Mouse (Mus musculus) embryonic facial prominence, embryonic 14.5 days (tissue): ENCODE results near the gene Syp. TPM values are rescaled to one million over a fixed set of nuclear protein-coding genes. Genes with fewer than 3 reads are reported as not detected.

Experiments
- ATAC-seq: fragments of 200-750 bp; cut with Nextera tagmentation; 2 replicates; pipeline ENCODE4 v1.8.0; 2017; ENCODE audit warnings: low read depth, moderate number of reproducible peaks, moderate TSS enrichment
- DNase-seq: peaks from one replicate; pipeline ENCODE4 v3.0.0-alpha.2; 2015; ENCODE audit warnings: low spot score
- H3K27ac ChIP-seq: fragments of 300-500 bp; sonication (generic); replicated peaks from 2 replicates; pipeline ENCODE4 v1.5.1; 2014; ENCODE audit warnings: low read depth, mild to moderate bottlenecking, low read length, moderate library complexity
- H3K27me3 ChIP-seq: fragments of 300-500 bp; sonication (generic); replicated peaks from 2 replicates; pipeline ENCODE4 v1.6.1; 2014; ENCODE audit warnings: low read length; ENCODE audit not compliant: control insufficient read depth, insufficient read depth
- H3K36me3 ChIP-seq: fragments of 300-500 bp; sonication (generic); 2 replicates; pipeline ENCODE4 v1.6.1; 2014; ENCODE audit warnings: low read length, mixed read lengths; ENCODE audit not compliant: control insufficient read depth, insufficient read depth
- H3K4me1 ChIP-seq: fragments of 300-500 bp; sonication (generic); 2 replicates; pipeline ENCODE4 v1.6.1; 2014; ENCODE audit warnings: antibody characterized with exemption, low read length; ENCODE audit not compliant: control insufficient read depth, insufficient read depth
- H3K4me2 ChIP-seq: fragments of 300-500 bp; sonication (generic); 2 replicates; pipeline ENCODE4 v1.6.1; 2014; ENCODE audit warnings: low read depth, mild to moderate bottlenecking, low read length, moderate library complexity, mixed read lengths
- H3K4me3 ChIP-seq: fragments of 300-500 bp; sonication (generic); 2 replicates; pipeline ENCODE4 v1.5.1; 2014; ENCODE audit warnings: low read depth, mild to moderate bottlenecking, low read length
- H3K9ac ChIP-seq: fragments of 300-500 bp; sonication (generic); 2 replicates; pipeline ENCODE4 v1.6.1; 2014; ENCODE audit warnings: low read depth, mild to moderate bottlenecking, low read length, moderate library complexity, mixed read lengths
- H3K9me3 ChIP-seq: fragments of 300-500 bp; sonication (generic); 2 replicates; pipeline ENCODE4 v1.6.1; 2016; ENCODE audit warnings: low read length; ENCODE audit not compliant: control insufficient read depth
- WGBS: fragments of 180-500 bp; shearing (Covaris S2); extraction: QIAGEN DNeasy Blood & Tissue Kit; methylation state at CpG from one replicate; pipeline ENCODE4 v1.1.7; 2014; 5-methylcytosine and 5-hydroxymethylcytosine counted together
- polyA plus RNA-seq: library from polyadenylated mRNA; unstranded; fragments of >200 nt; fragmentation: Nextera tagmentation; extraction: Ambion mirVana; gene quantifications from 2 replicates; pipeline ENCODE4 v1.2.1, GENCODE M21; 2014

Syp gene
- polyA plus RNA-seq, 1 experiment from 2014 or later, result 4.7 TPM

DNA sequence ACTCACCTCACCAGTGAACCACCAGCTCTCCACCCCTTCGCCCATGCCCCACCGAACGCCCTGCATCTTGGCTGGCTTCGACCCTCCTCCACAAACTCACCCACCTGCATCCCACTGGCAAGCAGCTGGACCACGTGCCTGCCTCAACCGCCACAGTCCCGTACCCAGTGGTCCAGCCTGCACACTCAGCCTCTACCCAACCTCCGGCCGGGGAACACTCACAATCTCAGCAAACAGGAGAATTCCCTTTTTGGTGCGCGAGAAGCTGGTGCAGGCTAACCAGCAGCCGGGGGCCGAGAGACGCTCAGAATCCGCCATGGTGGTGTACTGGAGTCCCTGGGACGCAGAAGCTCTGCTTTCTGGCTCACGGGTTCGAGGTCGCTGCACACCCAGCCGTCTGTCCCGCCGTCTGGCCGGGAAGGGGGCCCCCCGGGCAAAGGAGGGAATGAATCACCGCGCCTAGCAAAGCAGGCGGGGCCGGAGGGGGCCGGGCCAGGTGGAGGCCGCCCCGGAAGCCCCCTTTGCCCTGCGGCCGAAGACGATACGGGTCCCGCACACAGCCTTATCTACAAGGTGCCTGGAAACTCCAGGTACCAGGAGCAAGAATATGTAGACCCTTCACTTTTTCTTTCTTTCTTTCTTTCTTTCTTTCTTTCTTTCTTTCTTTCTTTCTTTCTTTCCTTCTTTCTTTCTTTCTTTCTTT, 32.8 kb downstream of the Syp start, which contains the start of gene Plp2:
Gene Plp2, minus strand, starts transcription at position 470 of the 703 bp plus-strand sequence.
- 16% methylated on average over 23 of the region's 36 CpGs for WGBS
- Histone ChIP-seq H3K4me1 (no peaks in the 10 kb centered on the region), H3K27me3 (no peaks in the 10 kb centered on the region), H3K36me3 (peaks cover 10% of the 10 kb centered on the region; the same call in 1 of the 2 replicates), H3K9ac (peak within 1 kb of the TSS; percentile 64), H3K4me3 (peak within 1 kb of the TSS; percentile 49), H3K27ac (peak within 1 kb of the TSS; percentile 67), H3K4me2 (peak within 1 kb of the TSS; percentile 55), H3K9me3 (no peaks in the 10 kb centered on the region)
- peak; percentile 46 for DNase-seq
- ATAC-seq, result peak; percentile 45; the same call in 1 of the 2 replicates

GRCm38 (mm10) chrX:7672739-7673138, 34.5 kb downstream of the Syp start:
- 60% methylated on average over 6 of the region's 6 CpGs for WGBS
- DNase-seq, result no peak
- H3K4me1 ChIP-seq, result no peaks in the 10 kb centered on the region
- H3K9ac ChIP-seq, result no peak overlapping the region
- no peaks in the 10 kb centered on the region for H3K27me3 ChIP-seq
- H3K4me2 ChIP-seq, result no peak overlapping the region
- no peak overlapping the region for H3K27ac ChIP-seq
- no peaks in the 10 kb centered on the region for H3K9me3 ChIP-seq
- ATAC-seq, result no peak
- H3K4me3 ChIP-seq, result no peak overlapping the region
- no peaks in the 10 kb centered on the region for H3K36me3 ChIP-seq

GRCm38 (mm10) chrX:7673578-7674281, 35.5 kb downstream of the Syp start:
- H3K27me3 ChIP-seq, result no peaks in the 10 kb centered on the region
- peak; percentile 63 for DNase-seq
- peak overlapping the region; percentile 26 for H3K4me3 ChIP-seq
- no peaks in the 10 kb centered on the region for H3K9me3 ChIP-seq
- WGBS, result 34% methylated on average over 10 of the region's 12 CpGs
- peak overlapping the region; percentile 53 for H3K4me2 ChIP-seq
- H3K9ac ChIP-seq, result no peak overlapping the region
- peak; percentile 32; the same call in 1 of the 2 replicates for ATAC-seq
- H3K4me1 ChIP-seq, result no peaks in the 10 kb centered on the region
- H3K27ac ChIP-seq, result peak overlapping the region; percentile 75
- H3K36me3 ChIP-seq, result no peaks in the 10 kb centered on the region

- DNase-seq, result peak; percentile 52
- Histone ChIP-seq H3K4me2 (peak overlapping the region; percentile 53), H3K4me3 (peak overlapping the region; percentile 26), H3K27ac (peak overlapping the region; percentile 75), H3K9me3 (no peaks in the 10 kb centered on the region), H3K4me1 (no peaks in the 10 kb centered on the region), H3K27me3 (no peaks in the 10 kb centered on the region), H3K36me3 (no peaks in the 10 kb centered on the region), H3K9ac (peak overlapping the region; percentile 47)
- ATAC-seq, result peak; percentile 65
- WGBS, result 39% methylated on average over 26 of the region's 28 CpGs
These were observed 36.2 kb downstream of the Syp start for GRCm38 (mm10) chrX:7674284-7675000.

DNA sequence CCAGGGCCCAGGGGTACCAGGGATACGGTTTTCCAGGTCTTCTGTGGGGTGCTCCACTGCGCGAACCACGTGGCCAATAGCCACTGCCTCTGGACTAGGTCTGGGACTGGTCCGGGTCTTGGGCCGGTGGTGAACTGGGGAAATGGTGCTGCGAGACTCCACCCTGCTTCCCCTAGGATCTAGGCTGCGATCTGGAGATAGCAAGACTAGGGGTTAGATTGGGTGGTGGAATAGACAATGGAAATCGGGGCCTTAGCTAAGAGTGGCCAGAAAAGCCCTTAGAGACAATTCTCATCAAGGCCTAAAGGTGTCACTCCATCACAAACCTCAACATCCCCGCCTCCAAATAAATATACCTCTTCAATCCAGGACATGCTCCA, 36.7 kb downstream of the Syp start:
- Histone ChIP-seq H3K4me2 (peak overlapping the region; percentile 53), H3K27ac (peak overlapping the region; percentile 75), H3K27me3 (no peaks in the 10 kb centered on the region), H3K4me1 (no peaks in the 10 kb centered on the region), H3K9me3 (no peaks in the 10 kb centered on the region), H3K36me3 (no peaks in the 10 kb centered on the region), H3K4me3 (peak overlapping the region; percentile 26), H3K9ac (peak overlapping the region; percentile 47)
- 21% methylated on average over 10 of the region's 10 CpGs for WGBS
- DNase-seq, result no peak
- no peak; the same call in 1 of the 2 replicates for ATAC-seq

- WGBS, result 47% methylated on average over 3 of the region's 3 CpGs
- Histone ChIP-seq H3K9me3 (no peaks in the 10 kb centered on the region), H3K4me1 (no peaks in the 10 kb centered on the region), H3K4me2 (peak overlapping the region; percentile 55; the same call in 1 of the 2 replicates), H3K27me3 (no peaks in the 10 kb centered on the region), H3K9ac (no peak overlapping the region), H3K4me3 (no peak overlapping the region), H3K27ac (no peak overlapping the region), H3K36me3 (no peaks in the 10 kb centered on the region)
- ATAC-seq, result no peak
- no peak for DNase-seq
These were observed 40.7 kb downstream of the Syp start for GRCm38 (mm10) chrX:7678986-7679385.

DNA sequence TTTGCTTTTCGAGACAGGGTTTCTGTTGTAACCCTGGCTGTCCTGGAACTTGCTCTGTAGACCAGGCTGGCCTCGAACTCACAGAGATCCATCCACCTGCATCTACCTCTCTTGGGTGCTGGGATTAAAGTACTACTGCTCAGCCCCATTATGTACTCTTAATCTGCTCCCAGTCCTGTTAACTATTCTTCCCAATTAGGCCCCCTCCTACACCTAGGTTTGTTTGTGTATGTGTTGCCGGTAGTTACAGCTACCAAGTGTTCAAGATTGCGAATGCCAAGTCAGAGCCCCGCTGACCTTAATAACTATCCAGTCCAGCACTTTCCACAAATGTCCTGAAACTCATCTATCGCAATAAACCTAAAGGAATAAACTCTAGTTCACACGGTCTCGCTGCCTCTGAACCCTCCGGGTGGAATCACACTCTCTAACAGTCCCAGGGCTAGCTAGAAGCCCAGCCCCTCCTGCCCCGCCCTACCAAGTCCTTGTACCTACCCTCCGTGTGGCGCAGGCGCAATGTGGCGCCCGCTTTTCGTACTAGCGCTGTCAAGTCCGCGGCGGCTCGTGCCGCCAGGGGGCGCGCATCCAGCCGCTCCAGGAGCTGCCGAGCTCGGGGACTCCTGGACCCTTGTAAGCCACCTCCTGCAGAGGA, 41.3 kb downstream of the Syp start:
- H3K9me3 ChIP-seq, result no peaks in the 10 kb centered on the region
- peak; percentile 94 for DNase-seq
- peak; percentile 98 for ATAC-seq
- no peaks in the 10 kb centered on the region for H3K27me3 ChIP-seq
- peak overlapping the region; percentile 55 for H3K4me2 ChIP-seq
- H3K9ac ChIP-seq, result no peak overlapping the region
- WGBS, result 23% methylated on average over 18 of the region's 27 CpGs
- peak overlapping the region; percentile 30 for H3K4me3 ChIP-seq
- no peak overlapping the region for H3K27ac ChIP-seq
- no peaks in the 10 kb centered on the region for H3K36me3 ChIP-seq
- no peaks in the 10 kb centered on the region for H3K4me1 ChIP-seq

DNA sequence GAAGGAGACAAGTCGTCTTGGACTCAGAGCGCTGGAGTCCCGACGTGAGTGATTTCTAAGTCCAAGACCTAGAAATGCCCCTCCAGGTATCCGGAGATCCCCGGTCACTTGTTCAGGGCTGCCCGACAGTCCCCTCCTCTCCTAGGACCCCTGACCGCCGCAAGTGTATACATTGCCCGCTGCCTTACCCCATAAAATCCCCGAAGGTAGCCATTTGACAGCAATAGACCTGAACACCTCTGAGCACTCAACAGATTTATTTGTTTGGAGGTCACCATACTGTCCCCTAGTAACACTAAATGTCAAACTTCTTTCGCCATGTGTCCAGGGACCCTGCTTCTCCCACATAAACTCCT, 41.8 kb downstream of the Syp start:
- Histone ChIP-seq H3K4me3 (peak overlapping the region; percentile 30), H3K36me3 (no peaks in the 10 kb centered on the region), H3K9ac (no peak overlapping the region), H3K27me3 (no peaks in the 10 kb centered on the region), H3K27ac (no peak overlapping the region), H3K4me2 (peak overlapping the region; percentile 55), H3K9me3 (no peaks in the 10 kb centered on the region), H3K4me1 (no peaks in the 10 kb centered on the region)
- WGBS, result 17% methylated on average over 11 of the region's 12 CpGs
- DNase-seq, result no peak
- ATAC-seq, result no peak
